Mouse (Mus musculus) neural tube, embryonic 12.5 days (tissue): ENCODE results near the gene Gm42674. TPM values are rescaled to one million over a fixed set of nuclear protein-coding genes. Genes with fewer than 3 reads are reported as not detected.

Source experiments
- ATAC-seq: fragments of 200-750 bp; cut with Nextera tagmentation; 2 replicates; pipeline ENCODE4 v1.8.0; 2017; ENCODE audit warnings: low read depth, mild to moderate bottlenecking, moderate TSS enrichment, moderate library complexity; ENCODE audit not compliant: low FRiP score
- H3K27ac ChIP-seq: fragments of 300-500 bp; sonication (generic); 2 replicates; pipeline ENCODE4 v1.5.1; 2016
- H3K27me3 ChIP-seq: fragments of 300-500 bp; sonication (generic); replicated peaks from 2 replicates; pipeline ENCODE4 v1.6.1; 2016; ENCODE audit warnings: mild to moderate bottlenecking
- H3K36me3 ChIP-seq: fragments of 300-500 bp; sonication (generic); 2 replicates; pipeline ENCODE4 v1.6.1; 2016; ENCODE audit warnings: mild to moderate bottlenecking
- H3K4me1 ChIP-seq: fragments of 300-500 bp; sonication (generic); 2 replicates; pipeline ENCODE4 v1.6.1; 2016
- H3K4me2 ChIP-seq: fragments of 300-500 bp; sonication (generic); replicated peaks from 2 replicates; pipeline ENCODE4 v1.6.1; 2016; ENCODE audit warnings: mild to moderate bottlenecking
- H3K4me3 ChIP-seq: fragments of 300-500 bp; sonication (generic); 2 replicates; pipeline ENCODE4 v1.5.1; 2016
- H3K9ac ChIP-seq: fragments of 300-500 bp; sonication (generic); 2 replicates; pipeline ENCODE4 v1.6.1; 2016; ENCODE audit warnings: mild to moderate bottlenecking
- H3K9me3 ChIP-seq: fragments of 300-500 bp; sonication (generic); 2 replicates; pipeline ENCODE4 v1.6.1; 2016; ENCODE audit warnings: mild to moderate bottlenecking
- polyA plus RNA-seq: library from polyadenylated mRNA; unstranded; fragments of >200 nt; fragmentation: Nextera tagmentation; extraction: Ambion mirVana; gene quantifications from 2 replicates; pipeline ENCODE4 v1.2.1, GENCODE M21; 2016

The Gm42674 gene
- polyA plus RNA-seq, 1 experiment from 2014 or later, result not detected

DNA sequence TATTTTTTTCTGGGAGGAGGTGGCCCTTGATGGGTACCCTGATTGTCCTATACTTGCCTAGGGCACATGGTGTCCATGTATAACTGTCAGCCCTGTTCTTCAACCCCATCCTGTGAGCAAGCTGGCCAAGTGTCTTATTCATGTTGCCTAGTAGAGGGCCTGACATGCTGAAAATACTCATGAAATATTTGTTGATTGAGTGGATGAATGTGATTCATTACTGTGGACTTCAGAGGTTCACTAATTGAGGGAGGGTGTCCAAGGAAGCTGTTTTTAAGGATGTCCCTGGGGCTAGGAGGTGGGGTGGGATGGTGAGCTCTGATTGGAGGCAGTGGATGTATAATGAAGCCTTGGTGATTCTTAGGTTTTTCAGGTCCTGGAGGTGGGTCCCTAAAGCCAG lies 52.0 kb downstream of the Gm42674 start, which contains the start of gene S100a7a:
TSS of gene S100a7a (plus strand) at position 301 of the 400 bp plus-strand sequence.
- no peaks in the 10 kb centered on the region for H3K36me3 ChIP-seq
- no peak within 1 kb of the TSS for H3K4me2 ChIP-seq
- H3K27ac ChIP-seq, result no peak within 1 kb of the TSS
- ATAC-seq, result no peak
- H3K9ac ChIP-seq, result no peak within 1 kb of the TSS
- H3K4me1 ChIP-seq, result no peaks in the 10 kb centered on the region
- H3K9me3 ChIP-seq, result no peaks in the 10 kb centered on the region
- H3K4me3 ChIP-seq, result no peak within 1 kb of the TSS
- no peaks in the 10 kb centered on the region for H3K27me3 ChIP-seq

Other genes with a start within 250 kb of the Gm42674 start
- gene Slc27a3, start 212.0 kb upstream of the Gm42674 start, polyA plus RNA-seq, result 19.7 and 22.7 TPM in 2 replicates
- gene Ints3, start 168.3 kb upstream of the Gm42674 start, polyA plus RNA-seq, result 38.1 and 40.5 TPM in 2 replicates
- 3.3 and 3.5 TPM in 2 replicates for gene Npr1, start 136.0 kb upstream of the Gm42674 start, polyA plus RNA-seq
- gene Ilf2, start 125.8 kb upstream of the Gm42674 start, polyA plus RNA-seq, result 322 and 326 TPM in 2 replicates
- 81.7 and 87.0 TPM in 2 replicates for gene Snapin, start 110.9 kb upstream of the Gm42674 start, polyA plus RNA-seq
- 211 and 215 TPM in 2 replicates for gene Chtop, start 92.4 kb upstream of the Gm42674 start, polyA plus RNA-seq
- 5.0 and 7.2 TPM in 2 replicates for gene S100a1, start 87.5 kb upstream of the Gm42674 start, polyA plus RNA-seq
- 10.6 and 12.3 TPM in 2 replicates for gene S100a13, start 87.5 kb upstream of the Gm42674 start, polyA plus RNA-seq
- not detected in 2 replicates for gene S100a14, start 75.0 kb upstream of the Gm42674 start, polyA plus RNA-seq
- gene S100a16, start 64.7 kb upstream of the Gm42674 start, polyA plus RNA-seq, result 33.3 and 38.3 TPM in 2 replicates
- not detected in 2 replicates for gene S100a3, start 41.3 kb upstream of the Gm42674 start, polyA plus RNA-seq
- not detected in 2 replicates for gene S100a2, start 11.7 kb upstream of the Gm42674 start, polyA plus RNA-seq
- gene S100a4, start 1.9 kb downstream of the Gm42674 start, polyA plus RNA-seq, result 0.46 and 1.0 TPM in 2 replicates
- not detected in 2 replicates for gene S100a5, start 6.6 kb downstream of the Gm42674 start, polyA plus RNA-seq
- gene S100a6, start 11.0 kb downstream of the Gm42674 start, polyA plus RNA-seq, result 14.6 and 16.8 TPM in 2 replicates
- gene S100a7a, start 52.1 kb downstream of the Gm42674 start, polyA plus RNA-seq, result not detected in 2 replicates
- 15.8 and 23.7 TPM in 2 replicates for gene S100a8, start 67.1 kb downstream of the Gm42674 start, polyA plus RNA-seq
- 6.9 and 12.0 TPM in 2 replicates for gene S100a9, start 93.8 kb downstream of the Gm42674 start, polyA plus RNA-seq
- gene Pglyrp4, start 125.0 kb downstream of the Gm42674 start, polyA plus RNA-seq, result not detected in 2 replicates
- not detected in 2 replicates for gene Gm5849, start 176.0 kb downstream of the Gm42674 start, polyA plus RNA-seq